Mouse (Mus musculus): ENCODE results near the gene Per3. TPM values are rescaled to one million over a fixed set of nuclear protein-coding genes. Genes with fewer than 3 reads are reported as not detected.
"Not testable (repeated sequence)": the region's sequence is repeated elsewhere in the genome, so short reads cannot be mapped to it uniquely, and the experiment has no call there.

Per3 gene
- polyA plus RNA-seq, 1 experiment: not detected

GRCm38 (mm10) chr4:151041506-151041905, 3.0 kb downstream of the Per3 start:
- TF ChIP-seq CTCF (IDR thresholded peaks at IDR 0.05; ENCODE audit: insufficient read depth, low read depth, low read length) (no peak), POLR2A (IDR thresholded peaks at IDR 0.05; ENCODE audit: insufficient read depth, low read depth, low read length) (no peak)
- Histone ChIP-seq H3K4me1 (ENCODE audit: control insufficient read depth, insufficient read depth, low read length) (peaks cover 11% of the 10 kb centered on the region), H3K4me3 (ENCODE audit: insufficient read depth, low read depth, low read length) (no peak overlapping the region), H3K27ac (ENCODE audit: insufficient read depth, low read depth, low read length) (no peak overlapping the region)
- whole genome bisulfite sequencing: 29% methylated on average over 5 of the region's 5 CpGs

- no peak overlapping the region for H3K4me3 ChIP-seq (ENCODE audit: insufficient read depth, low read depth, low read length)
- no peak overlapping the region for H3K27ac ChIP-seq (ENCODE audit: insufficient read depth, low read depth, low read length)
- H3K4me1 ChIP-seq (ENCODE audit: control insufficient read depth, insufficient read depth, low read length): peaks cover 9% of the 10 kb centered on the region
- WGBS: 91% methylated on average over 11 of the region's 11 CpGs
- TF ChIP-seq POLR2A (IDR thresholded peaks at IDR 0.05; ENCODE audit: insufficient read depth, low read depth, low read length) (no peak), CTCF (IDR thresholded peaks at IDR 0.05; ENCODE audit: insufficient read depth, low read depth, low read length) (no peak)
These were observed 6.7 kb downstream of the Per3 start for GRCm38 (mm10) chr4:151037800-151038199.

GRCm38 (mm10) chr4:151036521-151036920, 7.9 kb downstream of the Per3 start:
- peaks cover 3% of the 10 kb centered on the region for H3K4me1 ChIP-seq (ENCODE audit: control insufficient read depth, insufficient read depth, low read length)
- H3K4me3 ChIP-seq (ENCODE audit: insufficient read depth, low read depth, low read length): no peak overlapping the region
- TF ChIP-seq CTCF (IDR thresholded peaks at IDR 0.05; ENCODE audit: insufficient read depth, low read depth, low read length) (no peak), POLR2A (IDR thresholded peaks at IDR 0.05; ENCODE audit: insufficient read depth, low read depth, low read length) (no peak)
- no peak overlapping the region for H3K27ac ChIP-seq (ENCODE audit: insufficient read depth, low read depth, low read length)
- 92% methylated on average over 7 of the region's 7 CpGs for WGBS

- WGBS: 48% methylated on average over 6 of the region's 6 CpGs
- Histone ChIP-seq H3K4me1 (ENCODE audit: control insufficient read depth, insufficient read depth, low read length) (no peaks in the 10 kb centered on the region), H3K4me3 (ENCODE audit: insufficient read depth, low read depth, low read length) (no peak overlapping the region), H3K27ac (ENCODE audit: insufficient read depth, low read depth, low read length) (no peak overlapping the region)
- TF ChIP-seq CTCF (IDR thresholded peaks at IDR 0.05; ENCODE audit: insufficient read depth, low read depth, low read length): no peak
- no peak for TF ChIP-seq POLR2A (IDR thresholded peaks at IDR 0.05; ENCODE audit: insufficient read depth, low read depth, low read length)
These were observed 17.5 kb downstream of the Per3 start for GRCm38 (mm10) chr4:151027001-151027400.

GRCm38 (mm10) chr4:151024152-151024551, 20.3 kb downstream of the Per3 start:
- TF ChIP-seq CTCF (IDR thresholded peaks at IDR 0.05; ENCODE audit: insufficient read depth, low read depth, low read length) (no peak), POLR2A (IDR thresholded peaks at IDR 0.05; ENCODE audit: insufficient read depth, low read depth, low read length) (no peak)
- Histone ChIP-seq H3K4me3 (ENCODE audit: insufficient read depth, low read depth, low read length) (no peak overlapping the region), H3K4me1 (ENCODE audit: control insufficient read depth, insufficient read depth, low read length) (no peaks in the 10 kb centered on the region), H3K27ac (ENCODE audit: insufficient read depth, low read depth, low read length) (no peak overlapping the region)
- WGBS: 85% methylated on average over 9 of the region's 9 CpGs

GRCm38 (mm10) chr4:151017356-151017755, 27.1 kb downstream of the Per3 start:
- not testable (repeated sequence) for H3K4me3 ChIP-seq (ENCODE audit: insufficient read depth, low read depth, low read length); H3K27ac ChIP-seq (ENCODE audit: insufficient read depth, low read depth, low read length); H3K4me1 ChIP-seq (ENCODE audit: control insufficient read depth, insufficient read depth, low read length)
- 95% methylated on average over 1 of the region's 1 CpGs for WGBS

- WGBS: 94% methylated on average over 10 of the region's 10 CpGs
- no peak overlapping the region for H3K27ac ChIP-seq (ENCODE audit: insufficient read depth, low read depth, low read length)
- no peak overlapping the region for H3K4me3 ChIP-seq (ENCODE audit: insufficient read depth, low read depth, low read length)
- H3K4me1 ChIP-seq (ENCODE audit: control insufficient read depth, insufficient read depth, low read length): no peaks in the 10 kb centered on the region
- TF ChIP-seq CTCF (IDR thresholded peaks at IDR 0.05; ENCODE audit: insufficient read depth, low read depth, low read length): no peak
- no peak for TF ChIP-seq POLR2A (IDR thresholded peaks at IDR 0.05; ENCODE audit: insufficient read depth, low read depth, low read length)
These were observed 28.5 kb downstream of the Per3 start for GRCm38 (mm10) chr4:151015946-151016345.

GRCm38 (mm10) chr4:151010316-151010715, 34.1 kb downstream of the Per3 start:
- TF ChIP-seq CTCF (IDR thresholded peaks at IDR 0.05; ENCODE audit: insufficient read depth, low read depth, low read length) (no peak), POLR2A (IDR thresholded peaks at IDR 0.05; ENCODE audit: insufficient read depth, low read depth, low read length) (no peak)
- 94% methylated on average over 7 of the region's 7 CpGs for WGBS
- H3K4me3 ChIP-seq (ENCODE audit: insufficient read depth, low read depth, low read length): no peak overlapping the region

GRCm38 (mm10) chr4:151006945-151007344, 37.5 kb downstream of the Per3 start:
- no peak overlapping the region for H3K4me3 ChIP-seq (ENCODE audit: insufficient read depth, low read depth, low read length)
- WGBS: 51% methylated on average over 6 of the region's 6 CpGs
- TF ChIP-seq CTCF (IDR thresholded peaks at IDR 0.05; ENCODE audit: insufficient read depth, low read depth, low read length) (peak; percentile 34; the same call in 1 of the 2 replicates), POLR2A (IDR thresholded peaks at IDR 0.05; ENCODE audit: insufficient read depth, low read depth, low read length) (no peak)
- no peak overlapping the region for H3K27ac ChIP-seq (ENCODE audit: insufficient read depth, low read depth, low read length)
- no peaks in the 10 kb centered on the region for H3K4me1 ChIP-seq (ENCODE audit: control insufficient read depth, insufficient read depth, low read length)

More at GRCm38 (mm10) chr4:151010316-151010715, 34.1 kb downstream of the Per3 start:
- Histone ChIP-seq H3K4me1 (ENCODE audit: control insufficient read depth, insufficient read depth, low read length) (no peaks in the 10 kb centered on the region), H3K27ac (ENCODE audit: insufficient read depth, low read depth, low read length) (no peak overlapping the region)

Measured in olfactory bulb, adult 2 months (tissue).